Mouse (Mus musculus) C2C12 (cell line): ENCODE results near the gene Tedc2. TPM values are rescaled to one million over a fixed set of nuclear protein-coding genes. Genes with fewer than 3 reads are reported as not detected.

Experiments
- H3K27me3 ChIP-seq: one replicate; pipeline ENCODE4 v1.6.1; 2011; ENCODE audit not compliant: control insufficient read depth, insufficient read depth, insufficient read length
- H3K36me3 ChIP-seq: one replicate; pipeline ENCODE4 v1.6.1; 2011; ENCODE audit not compliant: control insufficient read depth, insufficient read depth
- H3K4me3 ChIP-seq: one replicate; pipeline ENCODE4 v1.5.1; 2011; ENCODE audit warnings: mild to moderate bottlenecking, control low read depth; ENCODE audit not compliant: poor library complexity, insufficient read depth, severe bottlenecking
- H3K79me2 ChIP-seq: one replicate; pipeline ENCODE4 v1.6.1; 2011; ENCODE audit not compliant: control insufficient read depth, insufficient read depth
- H3K79me3 ChIP-seq: one replicate; pipeline ENCODE4 v1.6.1; 2011; ENCODE audit warnings: low read depth, control low read depth
- H3ac ChIP-seq: one replicate; pipeline ENCODE3; 2011; ENCODE audit warnings: low read depth; ENCODE audit not compliant: control insufficient read depth, insufficient read length
- CEBPB ChIP-seq: IDR thresholded peaks from one replicate; pipeline ENCODE4 v1.6.1; 2011; ENCODE audit warnings: low read depth, mild to moderate bottlenecking, control low read depth, moderate library complexity
- CTCF ChIP-seq: IDR thresholded peaks from one replicate; pipeline ENCODE4 v1.5.1; 2011; ENCODE audit not compliant: control insufficient read depth, insufficient read depth, insufficient read length
- FOSL1 ChIP-seq: IDR thresholded peaks from one replicate; pipeline ENCODE4 v1.8.0; 2011; ENCODE audit warnings: mild to moderate bottlenecking, low read length; ENCODE audit not compliant: poor library complexity, insufficient read depth, severe bottlenecking
- MAX ChIP-seq: IDR thresholded peaks from one replicate; pipeline ENCODE4 v1.6.1; 2011; ENCODE audit warnings: mild to moderate bottlenecking, control low read depth
- MYOD1 ChIP-seq: IDR thresholded peaks from one replicate; pipeline ENCODE4 v1.6.1; 2011; ENCODE audit warnings: low read depth; ENCODE audit not compliant: control insufficient read depth, insufficient read length
- MYOG ChIP-seq: IDR thresholded peaks from one replicate; pipeline ENCODE4 v1.6.1; 2011; ENCODE audit not compliant: control insufficient read depth, insufficient read length; ENCODE audit errors: extremely low read depth
- USF1 ChIP-seq: IDR thresholded peaks from one replicate; pipeline ENCODE4 v1.6.1; 2011; ENCODE audit warnings: low read depth, mild to moderate bottlenecking, control low read depth, moderate library complexity
- polyA plus RNA-seq: library from polyadenylated mRNA; unstranded; fragments of >200 nt; fragmentation: generic; extraction: Trizol; gene quantifications from one replicate; pipeline ENCODE4 v1.2.1, GENCODE M21; 2012; ENCODE audit warnings: missing spikeins

Tedc2 gene
- polyA plus RNA-seq, 1 experiment, result 13.2 TPM

- Histone ChIP-seq H3K36me3 (peaks cover 88% of the 10 kb centered on the region), H3ac (no peak overlapping the region), H3K79me3 (peaks cover 4% of the 10 kb centered on the region), H3K27me3 (no peaks in the 10 kb centered on the region), H3K79me2 (peaks cover 14% of the 10 kb centered on the region), H3K4me3 (no peak overlapping the region)
- TF ChIP-seq MYOG, result no peak
- TF ChIP-seq MYOD1, result no peak
- no peak for TF ChIP-seq CEBPB
- no peak for TF ChIP-seq USF1
- no peak for TF ChIP-seq FOSL1
- TF ChIP-seq CTCF, result no peak
- TF ChIP-seq MAX, result no peak
These were observed 16.3 kb upstream of the Tedc2 start for GRCm38 (mm10) chr17:24236921-24237320.

- TF ChIP-seq MYOD1 (peak; percentile 68), USF1 (no peak)
- Histone ChIP-seq H3K79me3 (peaks cover 2% of the 10 kb centered on the region), H3ac (no peak overlapping the region), H3K36me3 (peaks cover 88% of the 10 kb centered on the region), H3K4me3 (no peak overlapping the region), H3K79me2 (peaks cover 10% of the 10 kb centered on the region), H3K27me3 (no peaks in the 10 kb centered on the region)
These were observed 15.8 kb upstream of the Tedc2 start for GRCm38 (mm10) chr17:24236479-24236878.

GRCm38 (mm10) chr17:24227941-24228340, 7.3 kb upstream of the Tedc2 start:
- Histone ChIP-seq H3K27me3 (no peaks in the 10 kb centered on the region), H3K79me2 (no peaks in the 10 kb centered on the region), H3K79me3 (no peaks in the 10 kb centered on the region), H3ac (no peak overlapping the region), H3K4me3 (no peak overlapping the region), H3K36me3 (peaks cover 55% of the 10 kb centered on the region)
- TF ChIP-seq USF1 (no peak), MAX (no peak), FOSL1 (no peak), CTCF (no peak), CEBPB (no peak), MYOD1 (no peak), MYOG (no peak)

GRCm38 (mm10) chr17:24226721-24227120, 6.1 kb upstream of the Tedc2 start:
- no peaks in the 10 kb centered on the region for H3K27me3 ChIP-seq
- H3K79me2 ChIP-seq, result no peaks in the 10 kb centered on the region
- TF ChIP-seq MYOG, result no peak
- TF ChIP-seq CTCF, result no peak
- no peak for TF ChIP-seq USF1
- TF ChIP-seq CEBPB, result no peak
- TF ChIP-seq MYOD1, result no peak
- TF ChIP-seq MAX, result no peak
- no peak for TF ChIP-seq FOSL1
- H3K36me3 ChIP-seq, result peaks cover 55% of the 10 kb centered on the region
- no peaks in the 10 kb centered on the region for H3K79me3 ChIP-seq
- no peak overlapping the region for H3K4me3 ChIP-seq
- H3ac ChIP-seq, result no peak overlapping the region

- Histone ChIP-seq H3ac (no peak overlapping the region), H3K27me3 (no peaks in the 10 kb centered on the region), H3K36me3 (peaks cover 52% of the 10 kb centered on the region), H3K79me2 (no peaks in the 10 kb centered on the region), H3K79me3 (no peaks in the 10 kb centered on the region), H3K4me3 (no peak overlapping the region)
- TF ChIP-seq MYOG (no peak), CTCF (no peak), MAX (no peak), CEBPB (no peak), MYOD1 (no peak), USF1 (no peak), FOSL1 (no peak)
These were observed 5.2 kb upstream of the Tedc2 start for GRCm38 (mm10) chr17:24225851-24226250.

- TF ChIP-seq CEBPB, result no peak
- no peak for TF ChIP-seq USF1
- no peak for TF ChIP-seq MAX
- no peak for TF ChIP-seq MYOD1
- TF ChIP-seq FOSL1, result no peak
- TF ChIP-seq CTCF, result no peak
- TF ChIP-seq MYOG, result no peak
- Histone ChIP-seq H3ac (no peak overlapping the region), H3K79me3 (peaks cover 3% of the 10 kb centered on the region), H3K36me3 (peaks cover 52% of the 10 kb centered on the region), H3K79me2 (peaks cover 7% of the 10 kb centered on the region), H3K4me3 (no peak overlapping the region), H3K27me3 (no peaks in the 10 kb centered on the region)
These were observed 4.1 kb upstream of the Tedc2 start for GRCm38 (mm10) chr17:24224741-24225140.
